Mouse (Mus musculus): ENCODE results near the gene Rnf141. TPM values are rescaled to one million over a fixed set of nuclear protein-coding genes. Genes with fewer than 3 reads are reported as not detected.
A peak's percentile ranks its signal among the peaks of the same experiment; 100 is the strongest.

Gene Rnf141
- 13.1 and 13.9 TPM in 2 replicates for polyA plus RNA-seq (2015; fragmentation: Nextera tagmentation; extraction: Ambion mirVana)

DNA sequence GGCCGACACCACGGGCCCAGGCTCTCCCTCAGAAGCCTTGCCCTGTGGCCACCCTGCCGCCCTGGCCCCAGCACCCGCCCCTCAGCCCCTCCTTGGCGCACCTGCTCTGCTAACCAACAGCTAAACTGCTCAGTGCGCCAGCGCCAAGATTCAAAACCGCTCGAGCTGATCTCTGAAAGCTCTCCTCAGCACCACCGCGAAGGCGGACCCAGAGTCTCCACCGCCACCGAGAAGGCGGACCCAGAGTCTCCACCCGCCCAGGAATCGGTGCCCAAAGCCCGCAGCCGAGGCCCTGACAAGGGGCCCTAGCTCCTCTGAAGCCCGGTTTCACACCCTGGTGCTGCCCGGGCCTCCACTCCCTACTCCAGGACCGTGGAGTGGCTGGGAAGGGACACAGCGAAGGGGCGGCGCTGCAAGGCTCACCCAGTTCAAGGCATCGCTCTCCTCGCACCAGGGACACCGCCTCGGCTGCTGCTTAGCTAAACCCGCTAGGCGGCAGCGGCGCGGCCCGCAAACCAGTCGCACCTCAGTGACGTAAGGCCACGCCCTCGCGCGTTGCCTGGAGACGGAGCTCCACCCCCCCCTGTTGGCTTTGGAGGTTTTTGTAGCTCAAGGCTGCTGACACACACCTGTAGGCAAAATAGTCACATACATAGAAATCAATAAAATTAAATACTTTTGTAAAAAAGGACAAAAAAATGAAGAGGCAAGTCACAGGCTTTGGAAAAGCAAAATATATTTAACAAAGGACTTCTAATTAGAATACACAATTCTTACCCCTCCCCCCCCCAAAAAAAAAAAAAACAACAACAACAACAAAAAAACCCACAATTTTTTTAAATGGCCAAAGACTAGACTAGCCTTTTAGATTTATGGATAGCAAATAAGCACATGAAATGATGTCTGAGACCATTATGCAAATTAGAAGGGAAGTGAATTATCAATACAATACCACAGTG lies at the start of gene Rnf141:
Gene Rnf141, minus strand, starts transcription at position 542 of the 959 bp plus-strand sequence.
- DNase-seq (ENCODE audit: low spot score): peak; percentile 96

DNA sequence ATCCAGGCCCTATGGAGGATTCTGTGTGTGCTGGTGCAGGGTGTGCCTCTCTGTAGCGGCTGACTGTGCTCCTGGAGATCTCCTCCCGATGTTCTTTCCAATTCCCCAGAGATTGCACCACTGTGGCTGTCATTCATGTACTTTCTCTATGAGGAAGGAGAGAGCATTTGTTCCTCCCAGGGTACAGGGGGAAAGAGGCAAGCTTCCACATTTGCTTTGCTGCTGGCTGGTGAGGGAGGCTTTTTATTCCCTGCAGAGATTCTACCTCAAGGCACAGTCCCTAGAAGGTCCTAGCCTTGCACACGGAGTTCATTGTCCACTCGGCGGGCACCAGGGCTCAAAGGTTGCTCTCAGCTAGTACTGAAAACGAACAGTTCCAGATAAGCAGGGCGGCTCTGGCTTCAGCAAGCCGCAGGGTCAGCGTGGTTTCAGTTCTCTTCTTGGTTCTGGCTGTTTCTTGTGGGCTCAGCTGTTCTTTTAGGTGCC lies 47.3 kb upstream of the Rnf141 start:
- DNase-seq (ENCODE audit: low spot score): no peak

DNA sequence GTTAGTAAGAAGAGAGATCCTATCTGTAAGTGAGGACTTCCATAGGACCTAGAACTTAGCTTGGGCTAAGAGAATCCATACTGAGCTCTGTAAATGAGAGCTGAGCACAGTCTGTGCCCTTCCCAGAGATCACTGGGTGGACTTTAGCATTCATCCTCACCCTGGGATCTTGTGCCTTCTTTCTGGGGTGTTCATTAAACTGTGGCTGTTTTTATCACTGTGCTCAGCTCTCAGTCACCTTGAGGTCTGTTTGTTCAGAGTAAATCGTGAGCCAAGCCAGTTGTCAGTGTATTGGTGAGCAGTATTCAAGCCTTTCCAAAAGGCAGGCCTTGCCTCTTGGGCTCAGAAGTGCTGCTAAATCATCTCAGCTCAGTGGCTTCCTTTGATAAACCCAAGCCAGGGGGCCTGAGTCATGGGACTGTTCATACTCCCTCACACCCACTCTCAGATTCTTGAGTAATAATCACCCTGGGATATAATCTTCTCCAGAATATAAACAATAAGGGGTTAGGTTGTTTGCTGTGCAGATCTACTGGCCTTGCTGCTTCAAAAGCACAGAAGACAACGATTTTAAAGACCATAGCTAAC lies 37.6 kb upstream of the Rnf141 start:
- no peak for DNase-seq (ENCODE audit: low spot score)

DNA sequence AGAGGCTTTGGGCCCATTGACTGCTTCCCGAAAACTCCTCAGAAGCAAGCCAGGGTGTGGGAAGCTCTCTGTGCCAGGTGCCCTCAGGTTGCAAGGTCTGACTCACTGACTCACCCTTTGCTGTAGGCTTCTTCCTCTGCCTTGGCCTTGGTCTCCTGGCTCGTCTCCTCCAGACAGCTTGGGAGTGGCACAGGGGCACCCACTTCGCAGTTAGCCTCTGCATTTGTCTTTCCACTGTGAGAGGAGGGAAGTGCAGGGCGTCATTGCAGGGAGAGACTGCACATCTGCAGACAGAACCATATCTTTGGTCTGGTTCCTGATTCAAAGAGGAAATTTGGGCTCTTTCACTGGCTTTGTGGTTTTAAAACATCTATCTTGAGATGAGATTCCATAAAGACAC lies 33.8 kb upstream of the Rnf141 start:
- no peak for DNase-seq (ENCODE audit: low spot score)

DNA sequence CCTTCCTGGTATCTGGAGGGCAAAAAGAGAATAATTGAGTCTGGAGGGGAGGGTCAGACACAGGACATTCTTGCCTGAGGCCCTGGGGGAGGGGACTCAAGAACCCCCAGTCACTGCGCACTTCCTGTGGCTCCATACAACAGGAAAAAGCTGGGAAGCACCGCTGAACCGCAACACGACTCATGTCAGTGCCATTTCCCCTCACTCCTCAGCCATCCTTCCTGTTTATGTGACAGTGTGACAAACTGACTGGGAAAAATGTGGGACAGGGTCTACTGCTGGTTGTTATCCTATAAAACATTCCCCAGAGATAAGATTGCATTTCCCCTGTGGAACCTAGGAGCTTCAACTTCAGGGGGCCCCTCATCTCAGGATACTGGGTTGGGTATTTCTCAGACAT lies 32.7 kb upstream of the Rnf141 start:
- DNase-seq (ENCODE audit: low spot score): no peak

DNA sequence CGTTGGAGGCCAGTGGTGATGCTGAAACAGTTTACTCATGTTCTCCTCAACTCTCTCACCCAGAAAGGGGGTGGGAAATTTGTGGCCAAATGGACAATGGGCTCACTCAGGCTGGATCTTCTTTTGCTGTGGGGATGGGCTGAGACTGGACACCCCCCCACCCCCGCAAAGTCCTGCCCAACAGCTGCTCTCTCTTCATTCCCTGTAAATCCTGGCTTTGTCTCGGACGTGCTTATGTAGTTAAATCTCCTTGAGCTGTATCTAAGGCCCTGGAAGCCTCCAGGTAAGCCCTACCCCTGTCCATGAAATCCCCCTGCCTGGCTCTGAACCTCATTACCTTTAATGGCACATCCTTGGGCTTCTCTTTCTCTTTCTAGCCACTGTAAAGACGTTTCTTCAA lies 24.6 kb upstream of the Rnf141 start:
- no peak for DNase-seq (ENCODE audit: low spot score)

DNA sequence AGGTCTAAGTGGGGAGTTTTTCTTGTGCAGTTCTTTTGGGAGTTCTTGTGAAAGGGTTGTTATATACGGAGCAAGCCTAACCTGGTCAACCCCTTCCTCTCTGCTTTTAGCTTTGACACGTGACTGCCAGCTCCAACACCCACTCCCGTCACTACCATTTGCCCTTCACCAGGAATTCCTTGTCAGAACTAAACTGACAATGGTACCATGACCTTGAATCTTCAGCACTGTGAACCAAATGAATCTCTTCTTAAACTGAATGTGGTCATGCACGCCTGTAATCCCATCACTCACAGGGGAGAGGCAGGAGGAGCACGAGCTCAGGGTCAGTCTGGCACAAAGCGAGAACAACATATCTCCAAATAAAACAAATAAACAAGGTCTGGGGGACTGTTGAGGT lies 22.9 kb upstream of the Rnf141 start:
- no peak for DNase-seq (ENCODE audit: low spot score)

DNA sequence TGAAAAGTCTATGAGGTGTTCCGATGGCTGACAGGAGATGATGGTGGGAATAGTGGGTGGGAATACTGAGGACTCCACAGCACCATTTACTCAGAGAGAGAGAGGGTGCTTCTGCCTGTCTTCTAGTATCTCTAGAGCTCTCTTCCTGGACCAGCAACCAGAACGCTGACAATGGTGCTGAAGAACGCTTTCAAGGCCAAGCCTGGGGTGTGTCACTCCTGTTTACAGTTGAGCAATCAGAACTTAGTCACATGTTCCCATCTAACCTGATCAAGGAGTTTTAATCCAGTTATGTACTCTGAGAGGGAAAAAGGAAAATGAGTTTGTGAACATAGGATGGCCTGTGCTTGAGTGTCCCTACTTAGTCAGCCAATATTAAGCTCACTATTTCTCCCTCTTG lies 21.8 kb upstream of the Rnf141 start:
- DNase-seq (ENCODE audit: low spot score): no peak

DNA sequence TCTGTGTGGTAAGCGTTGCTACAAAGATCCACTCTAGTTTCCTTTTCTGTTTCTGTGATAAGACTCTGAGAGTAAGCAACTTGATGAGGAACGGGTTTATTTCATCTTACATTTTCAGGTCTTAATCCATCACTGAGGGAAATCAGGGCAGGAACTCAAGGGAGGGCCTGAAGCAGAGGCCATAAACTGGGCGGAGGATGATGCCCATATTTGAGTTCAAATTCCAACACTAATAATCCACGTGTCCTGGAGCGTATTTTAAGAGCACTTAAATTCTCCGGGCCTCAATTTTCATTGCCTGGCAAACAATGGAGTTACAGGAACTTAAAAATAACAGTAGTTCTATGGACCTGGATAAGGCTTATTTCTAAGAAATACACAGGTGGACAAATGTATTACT lies 21.3 kb upstream of the Rnf141 start:
- no peak for DNase-seq (ENCODE audit: low spot score)

DNA sequence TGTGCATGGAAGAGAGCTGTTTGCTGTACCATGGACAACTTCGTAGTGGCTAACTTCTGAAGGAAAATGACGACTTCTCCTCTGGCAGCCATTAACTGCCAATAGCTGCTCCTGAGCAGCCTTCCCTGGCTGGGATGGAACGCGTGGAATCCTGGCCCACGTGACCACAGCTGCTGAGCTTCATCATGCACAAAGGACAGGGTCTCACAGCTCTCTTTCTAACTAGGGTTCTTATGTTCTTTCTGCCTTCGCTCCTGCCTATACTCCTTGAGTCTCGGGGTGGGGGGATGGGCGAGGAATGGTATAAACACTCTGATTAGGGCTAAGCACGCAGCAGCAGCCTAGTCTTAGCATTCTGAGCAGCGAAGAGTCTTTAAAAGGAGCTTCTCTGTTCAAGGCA lies 20.8 kb upstream of the Rnf141 start:
- no peak for DNase-seq (ENCODE audit: low spot score)

DNA sequence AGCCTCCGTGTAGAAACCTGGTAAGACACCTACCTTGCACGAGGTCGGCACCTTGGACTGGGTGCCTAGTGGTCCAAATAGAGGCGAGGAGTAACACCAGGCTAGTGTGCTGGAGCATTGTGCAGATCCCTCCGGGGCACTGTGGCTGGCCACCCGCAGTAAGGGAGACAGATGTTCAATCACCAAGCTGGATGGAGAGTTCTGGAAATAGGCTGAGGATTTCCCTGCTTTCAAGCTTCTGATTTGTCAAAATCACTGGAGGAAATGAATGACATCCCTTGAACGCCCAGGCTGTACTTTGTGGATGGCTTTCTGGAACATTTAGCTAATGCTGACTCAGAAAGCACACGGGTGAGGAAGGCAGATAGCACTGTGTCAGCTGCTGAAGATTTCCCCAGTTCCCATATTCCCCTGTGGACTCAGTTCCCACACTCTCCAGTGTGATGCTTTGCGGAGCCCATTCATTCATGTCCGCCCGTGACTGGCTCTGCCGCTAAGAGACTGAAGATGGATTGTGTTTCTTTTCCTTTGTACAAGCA lies 18.6 kb upstream of the Rnf141 start, which contains the start of gene Lyve1:
Gene Lyve1, minus strand, starts transcription at position 489 of the 539 bp plus-strand sequence.
- no peak for DNase-seq (ENCODE audit: low spot score)

DNA sequence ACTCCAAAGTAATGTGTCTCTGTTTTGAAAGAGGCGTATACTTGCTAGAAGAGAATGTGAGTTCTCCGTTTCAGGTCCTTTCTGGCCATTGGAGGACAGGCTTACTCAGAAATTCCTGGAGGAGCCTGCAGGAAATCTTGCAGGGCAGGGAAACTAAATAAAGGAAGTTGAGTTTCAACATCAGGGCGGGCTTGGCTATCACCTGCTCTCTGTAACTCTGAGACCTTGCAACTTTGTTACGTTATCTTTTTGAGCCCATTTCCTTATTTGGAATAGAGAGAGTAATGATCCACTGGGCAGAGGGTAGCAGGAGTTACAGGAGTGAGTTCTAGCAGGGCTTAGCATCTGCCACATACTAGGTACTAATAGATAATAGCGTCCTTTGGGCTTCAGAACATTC lies 15.9 kb upstream of the Rnf141 start:
- no peak for DNase-seq (ENCODE audit: low spot score)

DNA sequence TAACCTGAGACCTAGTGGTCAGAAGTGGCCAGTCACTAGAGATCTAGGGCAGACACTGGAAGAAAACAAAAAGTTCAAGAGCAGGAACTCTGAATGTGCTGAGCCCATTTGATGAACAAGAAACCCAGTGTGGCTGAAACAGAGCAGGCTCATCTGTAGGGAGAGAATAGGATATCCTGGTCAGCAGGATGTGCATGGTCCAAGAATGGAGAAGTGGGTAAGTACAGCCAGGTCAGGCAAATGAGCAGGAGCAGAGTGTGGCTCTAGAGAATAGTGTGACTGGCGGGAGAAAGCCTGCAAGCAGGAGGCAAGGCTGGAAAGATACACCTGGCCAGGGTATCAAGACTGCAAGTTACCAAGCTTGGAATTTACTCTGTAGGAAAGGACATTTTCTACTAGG lies 11.3 kb upstream of the Rnf141 start:
- DNase-seq (ENCODE audit: low spot score): no peak

DNA sequence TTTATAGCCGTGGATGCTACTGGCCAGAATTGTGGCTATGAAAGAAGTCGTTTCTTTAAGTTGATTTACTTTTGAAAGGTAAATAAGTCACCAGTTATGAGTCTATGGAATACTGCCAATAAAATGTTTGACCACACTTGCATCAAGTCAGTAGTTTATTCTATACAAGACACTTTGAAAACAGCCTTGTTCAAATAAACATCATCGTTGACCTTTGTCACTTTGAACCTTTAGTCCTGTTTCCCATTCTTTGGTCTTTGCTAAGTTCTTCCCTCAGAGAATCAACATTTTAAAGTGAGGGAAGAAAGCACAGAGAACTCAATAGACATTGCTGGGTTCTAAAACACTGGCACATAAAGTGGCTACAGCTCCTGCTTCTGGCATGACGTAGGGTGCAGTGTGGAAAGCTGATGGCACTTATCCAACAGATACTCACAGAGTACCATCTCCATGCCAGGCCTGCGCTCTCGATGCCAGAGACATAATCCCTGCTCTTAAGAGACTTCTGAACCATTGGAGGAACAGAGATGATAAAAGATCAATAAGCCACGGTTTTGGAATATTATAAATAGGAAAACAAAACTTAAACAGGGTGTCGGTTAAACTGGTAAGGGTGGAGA lies 10.8 kb upstream of the Rnf141 start:
- no peak for DNase-seq (ENCODE audit: low spot score)

DNA sequence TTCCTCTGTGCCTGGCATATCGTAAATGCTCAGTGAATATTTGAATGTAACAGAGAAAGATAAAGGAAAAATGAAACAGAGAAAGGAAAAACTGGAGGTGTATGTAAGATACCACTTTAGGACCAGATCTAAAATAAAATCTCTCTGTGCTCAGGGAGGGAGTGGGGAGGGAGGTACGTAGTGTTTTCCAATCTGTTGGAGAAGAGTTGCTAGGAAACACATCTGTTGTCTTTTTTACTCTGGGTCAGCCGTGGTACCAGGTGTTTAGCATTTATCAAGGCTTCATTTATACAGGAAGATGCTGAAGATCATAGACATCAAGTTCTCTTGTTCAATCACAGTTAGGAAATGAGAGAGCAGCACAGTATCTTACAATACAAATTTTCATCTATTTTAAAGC lies 10.3 kb upstream of the Rnf141 start:
- no peak for DNase-seq (ENCODE audit: low spot score)

DNA sequence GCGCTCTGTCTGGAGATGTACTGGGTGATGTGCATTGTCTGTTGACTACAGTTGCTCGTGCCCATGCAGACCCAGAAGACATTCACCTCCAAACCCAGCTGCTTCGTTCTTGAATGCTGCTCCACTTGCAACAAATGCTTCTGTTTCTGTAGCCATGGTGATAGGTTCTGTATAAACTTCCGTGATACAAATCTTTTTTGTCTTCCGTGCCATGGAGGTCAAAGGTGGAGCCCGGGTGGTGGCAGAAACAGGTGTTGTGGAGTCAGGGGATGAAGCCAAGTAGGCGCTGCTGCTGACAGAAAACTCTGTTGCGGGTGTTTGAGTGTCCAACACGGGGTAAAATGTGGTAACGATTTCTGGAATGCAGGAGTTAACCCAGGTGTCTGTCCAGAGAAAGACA lies 9.4 kb upstream of the Rnf141 start:
- no peak for DNase-seq (ENCODE audit: low spot score)

DNA sequence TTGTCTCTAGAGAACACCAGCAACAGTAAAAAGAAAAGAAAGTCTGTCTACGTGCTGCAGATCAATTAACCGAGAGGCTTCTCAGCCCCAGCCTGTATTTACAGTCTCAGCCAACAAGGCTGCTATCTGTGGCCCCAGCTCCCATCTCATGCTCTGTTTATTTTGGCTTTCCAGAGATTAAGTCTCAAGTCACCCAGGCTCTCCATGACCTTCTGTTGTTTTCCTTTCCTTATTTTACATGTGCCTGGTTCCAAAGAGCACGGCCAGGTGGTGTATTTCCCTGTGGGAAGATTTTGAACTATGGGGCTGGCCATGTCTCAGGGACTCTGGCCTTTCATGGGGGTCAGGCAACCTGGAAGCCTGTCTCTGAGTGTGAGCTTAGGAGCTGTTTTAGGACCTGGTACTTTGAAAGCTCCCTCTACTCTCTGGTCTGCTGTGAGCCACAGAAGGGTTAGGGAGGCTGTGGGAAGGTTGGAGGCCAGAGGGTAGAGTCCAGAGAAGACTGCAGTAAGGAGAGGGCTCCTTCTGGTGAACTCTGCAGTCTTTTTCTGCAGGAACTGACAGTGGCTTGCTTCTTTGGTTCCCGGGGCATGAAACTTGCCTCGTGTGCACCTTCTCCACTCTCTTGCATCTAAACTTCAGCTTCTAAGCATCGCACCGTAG lies 7.4 kb upstream of the Rnf141 start:
- no peak for DNase-seq (ENCODE audit: low spot score)

DNA sequence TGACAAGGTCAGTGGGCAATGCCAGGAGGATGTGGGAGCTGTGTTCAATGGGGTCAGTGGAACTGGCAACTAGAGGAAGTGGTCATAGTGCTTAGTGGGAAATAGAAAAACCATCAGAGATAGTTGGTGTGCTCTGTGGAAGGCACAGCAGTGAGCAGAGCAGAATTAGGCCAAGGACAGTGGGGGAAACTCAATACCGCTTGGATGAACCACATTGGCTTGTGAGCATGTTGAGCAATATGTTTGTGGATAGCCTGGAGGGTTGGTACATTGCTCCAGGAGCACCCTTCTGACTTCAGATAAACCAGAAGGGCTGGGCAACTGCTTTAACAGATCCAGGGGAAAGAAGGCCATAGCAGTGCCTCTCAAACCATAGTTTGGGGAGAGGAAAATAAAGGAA lies 4.1 kb upstream of the Rnf141 start:
- DNase-seq (ENCODE audit: low spot score): no peak

DNA sequence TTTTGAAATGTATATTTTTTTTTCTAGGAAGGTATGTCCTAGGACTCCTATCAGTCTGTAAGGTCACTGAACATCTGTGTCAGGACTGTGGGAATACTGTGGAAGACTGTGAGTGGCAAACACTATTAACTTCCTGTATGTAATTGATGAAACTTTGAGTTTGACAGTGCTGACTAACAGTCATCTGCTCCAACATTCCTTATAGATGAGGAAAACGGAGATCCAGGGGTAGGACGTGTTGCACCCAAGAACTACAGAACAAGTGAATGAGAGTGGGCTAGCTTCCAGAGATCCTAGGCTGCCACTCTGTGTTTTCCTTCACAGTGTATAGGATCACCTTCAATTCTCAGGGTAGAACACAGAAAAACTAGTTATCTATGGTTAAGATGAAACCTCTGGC lies 3.1 kb upstream of the Rnf141 start:
- DNase-seq (ENCODE audit: low spot score): no peak

DNA sequence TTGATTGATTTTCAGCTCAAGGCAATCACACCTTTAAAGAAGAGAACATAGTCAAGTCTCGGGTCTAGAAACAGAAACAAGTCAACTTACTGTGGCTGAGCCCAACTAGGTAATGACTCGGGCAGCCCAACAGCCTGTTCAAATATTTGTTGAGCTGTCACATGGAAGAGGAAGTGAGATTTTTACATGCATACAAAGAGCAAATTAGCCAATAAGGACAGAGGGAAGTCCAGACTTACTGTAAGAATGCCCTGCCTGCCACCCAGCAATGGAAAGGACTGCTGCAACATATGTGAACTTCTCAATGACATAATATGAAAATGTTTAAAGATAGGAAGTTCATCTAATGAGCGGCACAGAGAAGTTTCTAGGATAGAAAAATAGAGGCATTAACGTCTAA lies 3.9 kb downstream of the Rnf141 start:
- DNase-seq (ENCODE audit: low spot score): no peak

DNA sequence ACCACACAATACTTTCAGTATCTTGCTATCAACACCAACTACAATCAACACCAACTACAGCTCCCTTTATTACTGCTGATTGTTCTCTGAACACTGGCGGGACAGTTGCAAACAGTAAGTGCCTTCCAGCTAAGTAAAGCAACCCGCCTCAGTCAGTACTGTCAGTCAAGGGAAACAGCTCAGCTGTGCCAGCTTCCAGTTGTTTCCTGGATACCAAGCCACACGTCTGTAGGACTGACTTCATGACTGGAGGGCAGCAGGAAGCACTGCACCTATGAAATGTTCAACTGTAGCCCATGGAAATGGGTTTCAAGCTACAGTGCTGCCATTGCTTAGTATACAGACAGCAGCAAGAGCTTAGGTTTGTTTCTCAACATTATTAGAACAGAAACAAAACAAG lies 9.7 kb downstream of the Rnf141 start:
- no peak for DNase-seq (ENCODE audit: low spot score)
